Mouse (Mus musculus) limb, embryonic 15.5 days (tissue): ENCODE measurements around the gene Itpk1. TPM values are rescaled to one million over a fixed set of nuclear protein-coding genes. Genes with fewer than 3 reads are reported as not detected.

Experiments used
- ATAC-seq: fragments of 200-750 bp; cut with Nextera tagmentation; 2 replicates; pipeline ENCODE4 v1.8.0; 2017; ENCODE audit warnings: low read depth, moderate TSS enrichment; ENCODE audit not compliant: insufficient number of reproducible peaks, low FRiP score, low TSS enrichment
- H3K27ac ChIP-seq: fragments of 300-500 bp; sonication (generic); 2 replicates; pipeline ENCODE4 v1.5.1; 2015; ENCODE audit warnings: moderate library complexity, mild to moderate bottlenecking, inconsistent platforms
- H3K27me3 ChIP-seq: fragments of 300-500 bp; sonication (generic); 2 replicates; pipeline ENCODE4 v1.6.1; 2015; ENCODE audit warnings: inconsistent platforms
- H3K36me3 ChIP-seq: fragments of 300-500 bp; sonication (generic); 2 replicates; pipeline ENCODE4 v1.6.1; 2015; ENCODE audit warnings: inconsistent platforms
- H3K4me1 ChIP-seq: fragments of 300-500 bp; sonication (generic); 2 replicates; pipeline ENCODE4 v1.6.1; 2015; ENCODE audit warnings: inconsistent platforms
- H3K4me2 ChIP-seq: fragments of 300-500 bp; sonication (generic); 2 replicates; pipeline ENCODE4 v1.6.1; 2015; ENCODE audit warnings: mild to moderate bottlenecking, inconsistent platforms
- H3K4me3 ChIP-seq: fragments of 300-500 bp; sonication (generic); 2 replicates; pipeline ENCODE4 v1.5.1; 2015; ENCODE audit warnings: mild to moderate bottlenecking, inconsistent platforms
- H3K9ac ChIP-seq: fragments of 300-500 bp; sonication (generic); 2 replicates; pipeline ENCODE4 v1.6.1; 2015; ENCODE audit warnings: inconsistent platforms
- H3K9me3 ChIP-seq: fragments of 300-500 bp; sonication (generic); 2 replicates; pipeline ENCODE4 v1.6.1; 2016; ENCODE audit warnings: inconsistent platforms
- WGBS: fragments of 180-500 bp; shearing (Covaris S2); methylation state at CpG from one replicate; pipeline ENCODE4 v1.1.7; 2015; 5-methylcytosine and 5-hydroxymethylcytosine counted together
- polyA plus RNA-seq: library from polyadenylated mRNA; unstranded; fragments of >200 nt; fragmentation: Nextera tagmentation; extraction: Ambion mirVana; gene quantifications from 2 replicates; pipeline ENCODE4 v1.2.1, GENCODE M21; 2015

Itpk1 gene
- polyA plus RNA-seq, 1 experiment from 2014 or later, result 10.9 TPM

- 42% methylated on average over 12 of the region's 12 CpGs for WGBS
- Histone ChIP-seq H3K4me2 (no peak overlapping the region), H3K27me3 (no peaks in the 10 kb centered on the region), H3K27ac (no peak overlapping the region), H3K36me3 (no peaks in the 10 kb centered on the region), H3K4me1 (peaks cover 81% of the 10 kb centered on the region), H3K9ac (no peak overlapping the region), H3K4me3 (no peak overlapping the region), H3K9me3 (no peaks in the 10 kb centered on the region)
- no peak for ATAC-seq
These were observed 4.3 kb downstream of the Itpk1 start for GRCm38 (mm10) chr12:102700453-102700852.

DNA sequence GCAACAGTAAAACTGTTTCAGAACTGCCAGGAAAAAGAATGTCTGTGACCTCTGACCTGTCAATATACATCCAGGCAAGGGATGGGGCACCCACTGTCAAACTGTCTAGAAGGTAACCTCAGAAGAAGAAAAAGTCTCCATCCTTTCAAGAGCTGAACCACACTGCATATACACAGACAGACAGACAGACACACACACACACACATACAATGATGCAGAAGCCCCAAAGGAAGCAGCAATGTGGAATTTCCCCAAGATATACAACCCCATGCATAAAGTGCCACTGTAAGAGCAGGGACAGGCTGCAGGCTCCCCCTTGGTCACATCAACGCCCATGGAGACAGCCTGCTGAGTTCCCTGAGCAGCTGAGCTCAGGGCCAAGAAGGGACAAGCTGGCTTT, 5.6 kb downstream of the Itpk1 start:
- 43% methylated on average over 1 of the region's 1 CpGs for WGBS
- H3K4me1 ChIP-seq, result peaks cover 75% of the 10 kb centered on the region
- no peak overlapping the region for H3K27ac ChIP-seq
- H3K4me3 ChIP-seq, result no peak overlapping the region
- no peak for ATAC-seq
- no peaks in the 10 kb centered on the region for H3K27me3 ChIP-seq
- no peaks in the 10 kb centered on the region for H3K9me3 ChIP-seq
- no peak overlapping the region for H3K4me2 ChIP-seq
- no peaks in the 10 kb centered on the region for H3K36me3 ChIP-seq
- no peak overlapping the region for H3K9ac ChIP-seq

GRCm38 (mm10) chr12:102698089-102698684, 6.5 kb downstream of the Itpk1 start:
- WGBS, result 16% methylated on average over 1 of the region's 1 CpGs
- Histone ChIP-seq H3K4me3 (no peak overlapping the region), H3K27ac (no peak overlapping the region), H3K27me3 (no peaks in the 10 kb centered on the region), H3K36me3 (no peaks in the 10 kb centered on the region), H3K4me1 (peaks cover 66% of the 10 kb centered on the region), H3K9me3 (no peaks in the 10 kb centered on the region), H3K4me2 (no peak overlapping the region), H3K9ac (no peak overlapping the region)
- no peak for ATAC-seq

DNA sequence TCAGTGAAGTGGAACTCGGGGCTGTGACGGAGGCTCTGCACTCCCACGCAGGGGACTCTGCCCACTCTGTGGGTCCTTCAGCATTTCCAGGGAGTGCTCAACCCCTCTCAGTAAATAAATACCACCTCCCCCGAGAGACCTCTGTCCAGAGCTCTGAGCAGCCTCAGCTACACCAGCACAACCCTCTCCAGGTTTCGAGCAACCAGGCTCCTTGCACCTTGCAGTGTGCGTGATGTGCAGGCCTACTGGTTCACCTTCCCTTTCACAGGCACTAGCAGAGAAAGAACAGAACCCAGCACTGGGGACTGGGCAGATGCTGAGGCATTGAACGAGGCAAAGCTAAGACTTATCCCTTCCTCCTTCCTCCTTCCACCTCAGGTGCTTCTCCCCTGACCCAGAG, 7.3 kb downstream of the Itpk1 start:
- Histone ChIP-seq H3K9ac (no peak overlapping the region), H3K4me1 (peaks cover 58% of the 10 kb centered on the region), H3K9me3 (no peaks in the 10 kb centered on the region), H3K36me3 (no peaks in the 10 kb centered on the region), H3K27me3 (no peaks in the 10 kb centered on the region), H3K4me3 (no peak overlapping the region), H3K4me2 (no peak overlapping the region), H3K27ac (no peak overlapping the region)
- ATAC-seq, result no peak
- WGBS, result 79% methylated on average over 7 of the region's 7 CpGs

DNA sequence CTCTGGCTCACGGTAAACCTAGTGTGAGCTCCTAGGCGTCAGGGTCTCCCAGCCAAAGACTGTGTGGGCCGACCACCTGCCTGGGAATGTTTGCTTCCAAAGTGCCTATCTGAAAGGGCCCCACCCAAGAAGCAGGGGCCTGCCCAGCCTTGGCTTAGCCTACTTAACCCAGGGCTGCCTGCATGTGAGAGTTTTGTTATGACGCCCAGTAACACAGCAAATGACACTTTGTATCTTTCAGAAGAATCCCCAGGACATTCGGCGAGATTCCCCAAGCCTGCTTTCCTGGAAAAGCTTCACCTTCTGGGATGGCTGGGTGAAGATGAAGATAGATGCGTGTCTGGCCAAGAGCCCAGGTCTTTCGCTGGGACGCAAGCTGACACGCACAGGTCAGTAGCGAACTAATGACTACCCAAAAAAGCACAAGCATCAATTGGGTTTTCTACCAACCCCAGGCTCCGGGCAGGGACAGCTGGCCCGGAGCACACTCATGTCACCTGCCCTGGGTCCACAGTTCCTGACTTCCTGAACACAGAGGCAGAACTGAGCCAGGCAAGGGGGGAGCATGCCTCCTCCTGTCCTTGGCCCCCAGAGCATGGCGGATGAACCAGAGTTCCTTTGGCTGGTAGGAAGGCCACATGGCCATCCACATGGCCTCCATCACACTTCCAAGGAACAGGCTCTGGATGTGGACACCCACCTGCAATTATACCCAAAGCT, 7.9 kb downstream of the Itpk1 start:
- no peak for ATAC-seq
- no peaks in the 10 kb centered on the region for H3K9me3 ChIP-seq
- peaks cover 54% of the 10 kb centered on the region for H3K4me1 ChIP-seq
- H3K27me3 ChIP-seq, result no peaks in the 10 kb centered on the region
- WGBS, result 80% methylated on average over 14 of the region's 14 CpGs
- H3K27ac ChIP-seq, result no peak overlapping the region
- no peak overlapping the region for H3K9ac ChIP-seq
- no peaks in the 10 kb centered on the region for H3K36me3 ChIP-seq
- no peak overlapping the region for H3K4me3 ChIP-seq
- no peak overlapping the region for H3K4me2 ChIP-seq

DNA sequence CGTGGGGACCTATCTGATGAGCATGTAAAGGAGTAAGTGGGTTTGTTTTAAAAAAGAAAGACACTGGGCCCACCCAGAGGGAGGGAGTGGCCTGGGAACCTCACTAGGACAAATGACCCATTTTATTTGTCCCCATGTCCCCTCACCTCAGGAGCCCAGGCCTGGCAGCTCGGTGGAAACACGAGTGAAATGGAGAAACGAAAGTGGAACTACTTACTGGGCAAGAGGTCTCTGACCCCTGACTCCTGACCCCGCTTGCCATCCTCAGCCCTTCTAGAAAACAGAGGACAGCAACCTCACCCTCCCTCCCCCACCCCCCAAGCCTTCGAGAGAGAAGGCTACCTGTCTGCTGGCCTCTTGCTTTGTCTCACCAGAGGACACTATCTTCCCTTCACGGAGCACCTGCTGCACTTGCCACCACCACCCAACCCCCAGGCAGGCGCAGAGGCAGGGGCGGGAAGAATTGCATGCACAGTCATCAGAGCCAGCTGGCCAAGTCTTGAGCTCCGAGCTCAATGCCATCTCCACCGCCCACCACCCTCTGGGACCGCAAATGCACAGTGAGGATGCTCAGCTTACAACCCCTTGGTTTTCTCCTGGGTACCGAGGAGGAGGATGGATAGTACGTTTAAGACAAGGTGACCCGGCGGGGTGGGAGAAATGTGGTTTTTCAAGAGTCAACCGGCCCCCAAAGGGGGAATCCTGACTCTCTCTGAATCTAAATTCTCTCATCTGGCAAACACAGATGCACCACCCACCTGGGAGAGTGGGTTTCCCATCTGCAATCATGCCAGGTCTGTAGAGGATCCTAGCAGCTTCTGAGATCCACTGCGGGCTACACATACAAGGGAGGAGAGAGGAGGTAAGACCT, 9.1 kb downstream of the Itpk1 start:
- Histone ChIP-seq H3K4me1 (peaks cover 54% of the 10 kb centered on the region), H3K4me2 (no peak overlapping the region), H3K9me3 (no peaks in the 10 kb centered on the region), H3K36me3 (no peaks in the 10 kb centered on the region), H3K4me3 (no peak overlapping the region), H3K27ac (no peak overlapping the region), H3K9ac (no peak overlapping the region), H3K27me3 (no peaks in the 10 kb centered on the region)
- WGBS, result 71% methylated on average over 18 of the region's 18 CpGs
- ATAC-seq, result no peak

GRCm38 (mm10) chr12:102691761-102692160, 13.0 kb downstream of the Itpk1 start:
- 62% methylated on average over 6 of the region's 7 CpGs for WGBS
- Histone ChIP-seq H3K27me3 (no peaks in the 10 kb centered on the region), H3K9ac (no peak overlapping the region), H3K4me2 (no peak overlapping the region), H3K4me1 (peaks cover 20% of the 10 kb centered on the region), H3K27ac (no peak overlapping the region), H3K4me3 (no peak overlapping the region), H3K36me3 (no peaks in the 10 kb centered on the region), H3K9me3 (no peaks in the 10 kb centered on the region)
- ATAC-seq, result no peak

DNA sequence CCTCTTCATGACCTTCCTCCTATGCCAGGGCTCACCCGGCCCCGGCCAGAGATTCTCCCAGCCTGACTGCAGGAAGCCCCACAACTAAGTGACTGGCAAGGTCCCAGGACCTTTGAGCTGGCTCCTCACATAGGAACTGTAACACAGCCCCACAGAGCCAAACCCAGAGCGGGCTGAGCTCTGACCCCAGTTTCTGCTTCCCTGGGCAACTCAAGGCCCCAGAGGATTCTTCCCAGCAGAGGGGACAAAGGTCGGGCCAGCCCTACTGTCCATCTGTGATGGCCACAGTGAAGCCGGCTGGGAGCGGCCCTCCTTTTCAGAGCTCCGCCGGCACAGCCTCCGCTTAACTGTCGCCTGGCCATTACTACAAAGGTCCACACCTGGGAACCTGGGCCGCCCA, 13.6 kb downstream of the Itpk1 start:
- 66% methylated on average over 11 of the region's 11 CpGs for WGBS
- no peak for ATAC-seq
- H3K4me3 ChIP-seq, result no peak overlapping the region
- no peaks in the 10 kb centered on the region for H3K9me3 ChIP-seq
- H3K27ac ChIP-seq, result no peak overlapping the region
- no peaks in the 10 kb centered on the region for H3K27me3 ChIP-seq
- H3K4me1 ChIP-seq, result peaks cover 18% of the 10 kb centered on the region
- no peak overlapping the region for H3K4me2 ChIP-seq
- no peaks in the 10 kb centered on the region for H3K36me3 ChIP-seq
- H3K9ac ChIP-seq, result no peak overlapping the region

GRCm38 (mm10) chr12:102689773-102690563, 14.8 kb downstream of the Itpk1 start:
- H3K9me3 ChIP-seq, result no peaks in the 10 kb centered on the region
- peaks cover 23% of the 10 kb centered on the region for H3K4me1 ChIP-seq
- ATAC-seq, result no peak
- WGBS, result 80% methylated on average over 15 of the region's 15 CpGs
- H3K36me3 ChIP-seq, result no peaks in the 10 kb centered on the region
- no peak overlapping the region for H3K9ac ChIP-seq
- no peak overlapping the region for H3K27ac ChIP-seq
- H3K4me3 ChIP-seq, result no peak overlapping the region
- no peak overlapping the region for H3K4me2 ChIP-seq
- H3K27me3 ChIP-seq, result no peaks in the 10 kb centered on the region

- Histone ChIP-seq H3K9ac (no peak overlapping the region), H3K4me1 (peaks cover 48% of the 10 kb centered on the region), H3K4me2 (no peak overlapping the region), H3K27ac (no peak overlapping the region), H3K4me3 (no peak overlapping the region), H3K36me3 (no peaks in the 10 kb centered on the region), H3K9me3 (no peaks in the 10 kb centered on the region), H3K27me3 (no peaks in the 10 kb centered on the region)
- no peak for ATAC-seq
- 77% methylated on average over 5 of the region's 5 CpGs for WGBS
These were observed 18.4 kb downstream of the Itpk1 start for GRCm38 (mm10) chr12:102686321-102686720.

DNA sequence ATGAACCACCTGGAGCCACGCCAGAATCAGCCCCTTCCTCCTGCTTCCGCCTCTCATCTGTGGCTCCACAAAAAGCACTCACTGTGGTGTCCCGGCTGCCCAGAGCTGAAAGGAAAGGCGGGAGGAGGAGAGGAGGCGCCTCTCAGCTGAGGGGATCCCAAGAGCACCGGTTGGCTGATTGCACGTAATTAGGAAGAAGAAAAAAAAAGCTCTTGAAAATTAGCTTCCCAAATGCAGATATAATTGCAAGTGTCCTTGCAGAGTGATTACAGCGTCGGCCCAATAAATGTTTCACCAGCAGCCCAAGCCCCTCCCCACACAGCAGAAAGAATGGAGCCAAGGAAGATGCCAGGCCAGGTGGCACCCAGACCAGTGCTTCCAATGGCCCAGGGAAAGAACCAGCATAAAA, 19.2 kb downstream of the Itpk1 start:
- Histone ChIP-seq H3K4me1 (peaks cover 48% of the 10 kb centered on the region), H3K36me3 (no peaks in the 10 kb centered on the region), H3K27me3 (no peaks in the 10 kb centered on the region), H3K9ac (no peak overlapping the region), H3K27ac (0 out of 2 replicates have a peak overlapping the region, but pooled peaks have one; percentile 1), H3K9me3 (no peaks in the 10 kb centered on the region), H3K4me3 (no peak overlapping the region), H3K4me2 (no peak overlapping the region)
- WGBS, result 32% methylated on average over 9 of the region's 9 CpGs
- no peak for ATAC-seq
